Mouse (Mus musculus): ENCODE measurements around the gene Ccdc28a. TPM values are rescaled to one million over a fixed set of nuclear protein-coding genes. Genes with fewer than 3 reads are reported as not detected.

Gene Ccdc28a
- total RNA-seq, 1 experiment from 2014 or later, result 10.2 TPM

DNA sequence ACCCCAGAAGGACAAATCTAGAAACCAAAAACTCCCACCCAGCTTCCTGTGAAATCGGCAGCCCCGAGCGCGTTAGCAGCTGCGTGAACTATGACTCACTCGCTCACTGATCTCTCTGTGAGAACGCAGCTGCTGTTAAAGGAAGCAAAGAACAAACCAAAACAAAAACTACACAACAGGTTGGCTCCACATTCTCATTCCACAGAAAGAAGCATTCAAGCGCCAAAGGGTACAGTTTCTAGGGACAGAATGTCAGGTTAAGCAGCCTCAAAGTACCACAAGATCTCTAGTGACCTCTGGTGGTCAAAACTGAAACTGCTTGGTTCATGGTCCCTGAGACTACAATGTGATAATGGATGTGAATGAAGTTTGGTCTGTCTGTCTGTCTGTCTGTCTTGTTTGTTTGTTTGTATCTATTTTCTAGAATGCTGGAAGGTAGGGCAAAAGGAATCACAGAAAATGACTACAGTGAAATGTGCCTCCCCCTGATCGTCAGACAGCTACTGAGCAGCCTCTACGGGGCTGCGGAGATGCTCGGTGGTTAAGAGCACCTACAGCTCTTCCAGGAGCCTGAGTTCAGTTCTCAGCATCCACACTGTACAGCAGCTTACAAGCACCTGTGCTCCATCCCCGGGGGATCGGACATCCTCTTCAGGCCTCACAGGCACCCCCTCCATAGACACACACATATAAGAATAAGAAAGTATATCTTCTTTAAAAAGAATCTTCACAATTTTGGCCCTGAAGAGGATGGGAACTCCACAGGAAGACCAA lies 37.4 kb downstream of the Ccdc28a start:
- ATAC-seq (replicated peaks; ENCODE audit: low read depth, poor library complexity, severe bottlenecking), result peak; percentile 93

DNA sequence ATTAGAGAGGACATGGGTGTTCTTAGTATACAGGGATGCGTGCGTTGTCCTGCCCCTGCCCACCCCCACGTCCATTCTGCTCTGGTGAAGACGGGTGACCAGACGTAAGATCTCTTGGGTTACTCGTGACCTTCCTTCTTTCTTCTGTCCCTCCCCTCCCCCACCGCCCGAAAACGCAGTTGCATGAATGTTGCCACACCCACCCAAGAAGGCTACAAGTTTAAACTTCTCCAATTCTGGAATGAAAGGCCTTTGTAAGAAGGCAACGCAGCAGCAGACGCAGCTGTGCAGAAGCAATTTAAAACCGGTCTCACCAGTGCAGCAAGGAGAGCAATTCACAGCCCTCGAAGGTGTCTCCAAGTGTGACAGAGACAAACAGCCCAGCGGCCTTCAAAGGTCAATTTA lies 40.1 kb downstream of the Ccdc28a start:
- no peak for ATAC-seq (replicated peaks; ENCODE audit: low read depth, poor library complexity, severe bottlenecking)

DNA sequence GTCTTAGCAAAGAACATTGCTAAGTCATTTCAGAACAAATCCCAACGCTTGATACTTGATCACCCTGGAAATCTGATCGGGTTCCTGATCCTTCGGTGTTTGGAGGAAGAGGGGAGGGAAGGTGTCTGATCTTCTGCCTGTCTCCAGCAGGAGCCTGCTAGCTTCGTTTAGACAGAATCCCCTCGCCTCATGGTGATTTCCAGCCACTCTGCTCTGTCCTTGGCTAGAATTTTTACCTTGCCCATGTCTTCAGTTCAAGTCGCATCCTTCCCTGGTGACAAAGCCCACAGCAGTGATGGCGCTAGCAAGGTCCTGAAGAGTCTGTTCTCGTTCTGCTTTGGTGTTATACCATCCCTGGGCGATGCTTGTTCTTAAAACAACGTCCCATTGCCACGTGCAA lies 40.6 kb downstream of the Ccdc28a start:
- ATAC-seq (replicated peaks; ENCODE audit: low read depth, poor library complexity, severe bottlenecking), result no peak

DNA sequence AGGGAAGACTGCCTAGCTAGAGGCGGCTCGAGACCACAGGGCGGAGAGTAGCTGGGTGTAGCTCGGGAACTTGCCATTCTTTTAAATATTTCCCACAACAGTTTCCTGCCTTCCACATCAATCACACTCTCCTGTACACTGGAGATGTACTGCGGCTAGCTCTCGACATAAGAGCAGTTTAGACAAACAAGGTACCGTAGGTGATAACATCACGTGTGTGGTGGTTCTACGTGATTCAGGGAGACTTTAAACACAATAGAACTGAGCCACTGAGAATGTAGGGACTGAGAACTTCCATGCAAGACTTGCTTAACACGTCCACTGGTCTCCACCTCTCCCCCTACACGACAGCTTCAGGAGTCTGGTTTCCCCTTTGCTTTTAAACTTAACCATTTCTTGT lies 41.6 kb downstream of the Ccdc28a start:
- ATAC-seq (replicated peaks; ENCODE audit: low read depth, poor library complexity, severe bottlenecking), result 0 out of 2 replicates have a peak, but pooled peaks have one; percentile 13

DNA sequence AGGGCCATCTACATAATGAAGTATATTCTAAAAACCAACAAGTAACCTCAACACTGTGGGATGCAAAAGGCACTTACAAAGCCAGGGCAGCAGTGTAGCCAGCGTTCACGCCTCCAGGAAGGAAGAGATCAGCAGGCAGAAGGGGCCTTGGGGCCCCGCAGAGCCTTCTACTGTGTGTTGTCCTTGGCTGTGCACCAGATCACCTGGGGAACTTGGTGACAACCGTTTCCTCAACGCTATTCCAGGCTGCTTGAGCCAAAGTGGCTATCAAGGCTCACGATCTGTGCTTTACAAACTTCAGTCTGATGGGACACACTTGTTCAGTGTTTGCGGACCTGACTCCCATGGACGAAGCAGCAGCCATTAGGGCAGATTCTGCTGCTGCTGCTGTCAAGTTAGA lies 43.1 kb downstream of the Ccdc28a start:
- peak; percentile 36; the same call in 1 of the 2 replicates for ATAC-seq (replicated peaks; ENCODE audit: low read depth, poor library complexity, severe bottlenecking)

DNA sequence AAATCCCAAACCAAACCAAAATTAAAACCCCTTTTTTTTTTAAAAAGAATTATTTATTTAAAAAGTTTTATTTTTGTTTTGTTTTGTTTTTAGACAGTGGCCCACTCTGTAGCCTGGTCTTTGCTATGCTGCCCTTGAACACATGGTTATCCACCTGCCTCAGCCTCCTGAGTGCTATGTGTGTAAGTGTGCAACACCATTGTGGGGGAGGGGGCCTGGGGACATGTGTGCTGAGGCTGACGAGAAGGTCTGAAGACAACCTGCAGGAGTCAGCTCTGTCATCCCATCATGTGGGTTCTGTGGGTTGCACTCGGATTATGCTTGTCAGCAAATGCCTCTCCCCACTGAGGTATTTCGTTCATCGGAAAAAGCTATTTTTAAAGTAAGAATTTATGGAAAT lies 45.3 kb downstream of the Ccdc28a start:
- ATAC-seq (replicated peaks; ENCODE audit: low read depth, poor library complexity, severe bottlenecking), result no peak

DNA sequence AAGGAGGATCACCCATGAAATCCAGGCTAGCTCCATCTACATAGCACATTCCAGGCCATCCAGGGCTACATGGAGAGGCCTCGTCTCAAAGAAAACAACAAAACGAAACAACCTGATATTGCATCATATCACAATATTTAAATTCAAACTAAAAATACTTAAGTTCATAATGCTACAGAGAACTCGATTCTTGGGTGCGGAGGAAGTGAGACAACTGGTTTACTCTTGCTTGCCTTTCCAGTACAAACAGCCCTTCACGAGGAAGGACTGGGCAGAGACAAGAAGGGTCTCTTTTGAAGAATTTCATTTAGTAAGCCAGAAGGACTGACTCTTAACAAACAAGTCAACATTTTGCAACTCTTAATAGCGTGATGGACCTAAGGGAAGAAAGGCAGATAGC lies 46.2 kb downstream of the Ccdc28a start:
- ATAC-seq (replicated peaks; ENCODE audit: low read depth, poor library complexity, severe bottlenecking), result no peak

DNA sequence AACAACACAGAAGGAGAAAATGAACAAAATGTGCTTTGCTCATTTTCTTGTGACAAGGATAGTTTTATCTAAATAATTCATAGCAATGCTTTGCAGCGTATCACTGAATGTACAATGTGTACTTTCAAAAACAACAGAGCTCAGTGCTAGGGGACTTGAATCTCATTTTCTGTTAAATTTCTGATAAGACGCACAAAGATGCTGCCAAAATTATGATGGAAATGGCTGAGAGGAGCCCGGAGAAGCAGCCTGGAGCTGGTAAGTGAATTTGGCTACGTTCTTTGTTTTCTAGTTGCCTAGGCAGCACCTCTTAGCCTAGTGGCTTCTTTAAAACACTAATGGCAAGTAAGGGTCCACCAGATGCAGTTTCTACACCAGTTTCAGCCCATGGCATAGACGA lies 52.6 kb downstream of the Ccdc28a start:
- ATAC-seq (replicated peaks; ENCODE audit: low read depth, poor library complexity, severe bottlenecking), result no peak

DNA sequence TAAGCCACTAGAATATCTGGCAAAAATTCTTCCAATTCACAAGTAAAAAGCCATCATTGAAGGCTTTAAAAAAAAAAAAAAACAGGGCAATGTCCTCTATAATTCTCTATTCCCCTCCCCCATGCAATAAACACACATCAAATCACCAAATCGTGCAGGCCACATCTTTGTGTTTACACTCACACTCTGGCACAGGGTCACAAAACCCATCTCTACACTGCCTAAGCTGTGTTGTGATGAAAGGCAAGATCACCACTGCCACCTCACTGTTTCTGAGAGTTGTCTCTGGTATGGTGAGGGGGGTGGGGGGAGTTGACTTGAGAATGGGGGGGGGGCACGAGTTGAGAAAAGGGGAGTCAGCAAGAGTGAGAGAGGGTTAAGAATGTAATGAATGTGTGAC lies 57.5 kb downstream of the Ccdc28a start:
- no peak for ATAC-seq (replicated peaks; ENCODE audit: low read depth, poor library complexity, severe bottlenecking)

DNA sequence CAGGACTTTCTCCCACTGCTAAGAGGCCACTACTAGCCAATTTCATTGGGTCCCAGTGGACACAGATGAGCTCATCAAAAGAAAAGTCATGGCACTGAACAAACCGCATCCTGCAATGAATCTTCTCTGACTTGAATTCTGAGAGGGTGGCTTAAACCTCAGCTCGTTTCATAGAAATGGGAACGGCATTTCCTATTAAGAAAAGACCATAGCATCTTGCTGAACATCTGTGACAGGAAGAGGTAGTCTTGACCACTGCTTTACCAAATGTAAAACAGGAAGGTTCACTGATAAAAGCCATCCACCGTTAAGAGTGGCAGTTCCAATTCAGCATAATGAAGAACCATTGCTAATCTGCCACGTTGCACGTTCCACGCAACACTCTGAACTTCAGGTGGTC lies 58.1 kb downstream of the Ccdc28a start:
- ATAC-seq (replicated peaks; ENCODE audit: low read depth, poor library complexity, severe bottlenecking), result peak; percentile 64

DNA sequence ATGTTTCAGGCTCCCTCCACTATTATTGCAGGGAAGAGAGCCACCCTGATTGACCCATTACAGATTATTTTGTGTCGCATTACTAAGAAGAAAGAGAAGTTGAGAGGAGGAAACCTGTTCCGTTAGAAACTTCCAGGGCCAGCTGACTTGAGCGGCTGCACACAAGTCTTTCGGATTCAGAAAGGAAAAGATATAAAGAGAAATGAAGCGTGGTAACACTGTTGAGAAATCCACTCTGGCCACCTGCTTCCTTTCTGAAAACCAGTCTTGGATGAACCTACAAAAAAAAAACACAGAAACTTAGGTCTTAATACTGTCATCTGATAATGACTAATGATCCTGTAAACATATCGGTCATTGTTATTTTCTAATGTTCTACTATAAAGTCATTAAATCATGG lies 59.7 kb downstream of the Ccdc28a start:
- ATAC-seq (replicated peaks; ENCODE audit: low read depth, poor library complexity, severe bottlenecking), result peak; percentile 67

Other genes with a start within 250 kb of the Ccdc28a start
- 349 and 398 TPM in 2 replicates for gene Abracl, start 211.7 kb downstream of the Ccdc28a start, total RNA-seq (2017)
- gene Reps1, start 179.1 kb downstream of the Ccdc28a start, total RNA-seq (2017), result 45.4 and 50.2 TPM in 2 replicates
- gene Ect2l, start 24.1 kb downstream of the Ccdc28a start, total RNA-seq (2017), result not detected in 2 replicates
- gene Nhsl1, start 84.0 kb upstream of the Ccdc28a start, total RNA-seq (2017), result 1.3 and 1.4 TPM in 2 replicates

Measured in common myeloid progenitor, adult 5-6 weeks (primary cell).